Mouse (Mus musculus) kidney, postnatal 0 days (tissue): ENCODE results near the gene Ndufb7. TPM values are rescaled to one million over a fixed set of nuclear protein-coding genes. Genes with fewer than 3 reads are reported as not detected.
"Not testable (repeated sequence)": the region's sequence is repeated elsewhere in the genome, so short reads cannot be mapped to it uniquely, and the experiment has no call there.

Experiments
- ATAC-seq: fragments of 200-750 bp; cut with Nextera tagmentation; replicated peaks from 2 replicates; pipeline ENCODE4 v1.8.0; 2017; ENCODE audit warnings: low read depth, moderate number of reproducible peaks, moderate TSS enrichment, moderate library complexity; ENCODE audit not compliant: low FRiP score
- DNase-seq: peaks from one replicate; pipeline ENCODE4 v3.0.0-alpha.2; 2016; ENCODE audit warnings: low spot score
- H3K27ac ChIP-seq: fragments of 300-500 bp; sonication (generic); 2 replicates; pipeline ENCODE4 v1.5.1; 2014; ENCODE audit warnings: mild to moderate bottlenecking
- H3K27me3 ChIP-seq: fragments of 300-500 bp; sonication (generic); 2 replicates; pipeline ENCODE4 v1.6.1; 2014; ENCODE audit warnings: low read length, mixed read lengths; ENCODE audit not compliant: insufficient read depth
- H3K36me3 ChIP-seq: fragments of 300-500 bp; sonication (generic); 2 replicates; pipeline ENCODE4 v1.6.1; 2014; ENCODE audit warnings: low read length, mixed read lengths; ENCODE audit not compliant: insufficient read depth
- H3K4me1 ChIP-seq: fragments of 300-500 bp; sonication (generic); replicated peaks from 2 replicates; pipeline ENCODE4 v1.6.1; 2014; ENCODE audit warnings: antibody characterized with exemption, low read length, mixed read lengths; ENCODE audit not compliant: insufficient read depth
- H3K4me2 ChIP-seq: fragments of 300-500 bp; sonication (generic); 2 replicates; pipeline ENCODE4 v1.6.1; 2014; ENCODE audit warnings: mild to moderate bottlenecking, low read length, moderate library complexity, mixed read lengths
- H3K4me3 ChIP-seq: fragments of 300-500 bp; sonication (generic); replicated peaks from 2 replicates; pipeline ENCODE4 v1.5.1; 2014; ENCODE audit warnings: low read depth, low read length
- H3K9ac ChIP-seq: fragments of 300-500 bp; sonication (generic); 2 replicates; pipeline ENCODE4 v1.6.1; 2014; ENCODE audit warnings: low read depth, low read length
- H3K9me3 ChIP-seq: fragments of 300-500 bp; sonication (generic); replicated peaks from 2 replicates; pipeline ENCODE4 v1.6.1; 2016; ENCODE audit warnings: low read length, inconsistent platforms, mixed read lengths
- CTCF ChIP-seq: IDR thresholded peaks from 2 replicates; pipeline ENCODE4 v1.5.1; 2016; ENCODE audit warnings: antibody characterized with exemption, low read depth, mild to moderate bottlenecking, moderate library complexity
- WGBS: fragments of 180-500 bp; shearing (Covaris S2); extraction: QIAGEN DNeasy Blood & Tissue Kit; methylation state at CpG from one replicate; pipeline ENCODE4 v1.1.7; 2014; 5-methylcytosine and 5-hydroxymethylcytosine counted together
- polyA plus RNA-seq: library from polyadenylated mRNA; unstranded; fragments of >200 nt; fragmentation: Nextera tagmentation; extraction: Ambion mirVana; gene quantifications from 2 replicates; pipeline ENCODE4 v1.2.1, GENCODE M21; 2015

Gene Ndufb7
- 502 and 515 TPM in 2 replicates for polyA plus RNA-seq

DNA sequence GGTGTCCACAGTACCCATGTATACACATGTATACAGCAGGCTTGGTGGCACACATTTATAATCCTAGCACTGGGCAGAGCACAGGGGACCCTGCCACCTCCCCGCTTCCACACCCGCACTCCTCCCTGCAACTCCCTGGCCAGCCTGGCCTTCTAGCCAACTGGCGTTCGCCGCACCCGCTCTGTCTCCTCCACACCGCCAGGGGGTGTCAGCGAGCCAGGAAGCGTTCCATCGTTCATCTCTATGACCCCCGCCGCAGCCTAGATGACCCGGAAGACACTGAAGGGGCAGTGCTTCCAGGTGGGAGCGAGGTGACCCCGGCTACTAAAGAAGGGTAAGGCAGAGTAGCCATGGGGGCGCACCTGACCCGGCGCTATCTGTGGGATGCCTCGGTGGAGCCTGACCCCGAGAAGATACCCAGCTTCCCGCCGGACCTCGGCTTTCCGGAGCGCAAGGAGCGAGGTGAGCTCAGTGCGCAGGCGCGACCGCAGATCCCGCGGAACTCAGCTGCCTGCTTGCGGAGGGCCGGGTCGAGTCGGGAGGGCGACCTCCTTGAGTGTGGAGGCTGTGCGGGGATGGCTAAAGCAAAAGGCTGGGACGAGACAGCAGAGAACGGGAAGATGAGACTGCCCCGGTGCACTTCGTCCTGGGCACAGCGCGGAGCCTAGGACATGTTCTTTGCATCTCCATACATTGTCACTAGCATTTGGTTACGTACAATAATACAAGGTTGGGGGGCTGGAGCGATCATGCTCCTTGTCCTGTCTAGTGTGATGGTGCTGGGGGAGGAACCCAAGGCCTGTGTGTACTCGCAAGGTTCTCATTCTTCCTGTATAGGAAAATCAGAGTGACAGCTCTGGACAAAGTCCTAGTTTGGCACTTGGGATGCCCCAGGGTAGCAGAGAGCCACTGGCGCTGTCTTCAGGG, at the start of gene Ndufb7:
Gene Ndufb7 (plus strand): TSS at position 203 of the 927 bp plus-strand sequence.
- peaks cover 10% of the 10 kb centered on the region for H3K4me1 ChIP-seq
- TF ChIP-seq CTCF, result peak; percentile 98
- peak; percentile 93 for DNase-seq
- H3K27me3 ChIP-seq, result no peaks in the 10 kb centered on the region
- H3K36me3 ChIP-seq, result peaks cover 15% of the 10 kb centered on the region; the same call in 1 of the 2 replicates
- peak within 1 kb of the TSS; percentile 80 for H3K4me2 ChIP-seq
- WGBS, result under 1% methylated on average over 48 of the region's 48 CpGs
- H3K9me3 ChIP-seq, result no peaks in the 10 kb centered on the region
- H3K4me3 ChIP-seq, result peak within 1 kb of the TSS; percentile 88
- H3K27ac ChIP-seq, result peak within 1 kb of the TSS; percentile 84
- H3K9ac ChIP-seq, result peak within 1 kb of the TSS; percentile 77
- peak; percentile 85 for ATAC-seq

DNA sequence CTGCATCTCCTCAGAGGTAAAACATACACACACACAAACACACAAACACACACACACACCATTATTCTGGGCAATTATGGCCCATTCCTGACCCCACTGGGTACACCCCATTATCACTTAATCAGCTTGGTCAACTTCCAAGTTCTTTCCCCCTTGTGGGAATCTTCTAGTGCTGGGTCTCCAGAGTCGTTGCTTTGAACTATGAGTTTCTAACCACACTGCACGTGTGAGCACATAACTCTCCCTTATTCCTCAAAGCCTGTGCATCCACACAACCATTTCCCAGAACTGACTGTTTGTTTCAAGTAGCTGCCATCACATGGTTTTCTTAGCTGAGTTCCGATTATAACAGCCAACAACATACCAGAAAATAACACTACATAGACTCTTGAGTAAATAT, 46.0 kb upstream of the Ndufb7 start:
- no peaks in the 10 kb centered on the region for H3K36me3 ChIP-seq
- no peak overlapping the region for H3K9ac ChIP-seq
- no peak for TF ChIP-seq CTCF
- no peaks in the 10 kb centered on the region for H3K9me3 ChIP-seq
- no peak overlapping the region for H3K4me2 ChIP-seq
- DNase-seq (no peak), ATAC-seq (no peak)
- H3K27ac ChIP-seq, result no peak overlapping the region
- H3K27me3 ChIP-seq, result no peaks in the 10 kb centered on the region
- H3K4me1 ChIP-seq, result no peaks in the 10 kb centered on the region
- WGBS, result 73% methylated on average over 3 of the region's 3 CpGs
- no peak overlapping the region for H3K4me3 ChIP-seq

GRCm38 (mm10) chr8:83520907-83521306, 45.6 kb upstream of the Ndufb7 start:
- 72% methylated on average over 3 of the region's 3 CpGs for WGBS
- H3K36me3 ChIP-seq, result not testable (repeated sequence)

DNA sequence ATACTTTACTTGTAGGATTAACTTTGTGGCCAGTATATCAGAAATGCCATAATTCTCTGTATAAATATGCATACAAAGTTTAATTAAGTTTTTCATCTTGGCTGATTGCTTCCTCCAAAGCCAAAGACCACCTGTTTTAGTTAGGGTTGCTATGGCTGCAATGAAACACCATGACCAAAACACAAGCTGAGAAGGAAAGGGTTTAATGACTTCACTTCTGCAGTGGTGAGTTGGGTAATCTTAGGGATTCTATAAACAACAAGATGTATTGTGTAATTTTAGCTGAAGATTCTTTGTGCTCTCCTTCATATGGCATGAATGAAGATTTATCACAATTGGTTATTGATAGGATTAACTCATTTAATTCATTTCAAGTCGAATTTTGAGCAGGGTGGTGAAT, 45.2 kb upstream of the Ndufb7 start:
- Histone ChIP-seq H3K27ac (no peak overlapping the region), H3K4me2 (no peak overlapping the region), H3K9me3 (no peaks in the 10 kb centered on the region), H3K4me1 (no peaks in the 10 kb centered on the region), H3K27me3 (no peaks in the 10 kb centered on the region), H3K4me3 (no peak overlapping the region), H3K9ac (no peak overlapping the region), H3K36me3 (no peaks in the 10 kb centered on the region)
- DNase-seq (no peak), ATAC-seq (no peak)
- TF ChIP-seq CTCF, result no peak
- WGBS, result 44% methylated on average over 1 of the region's 1 CpGs

More at GRCm38 (mm10) chr8:83520907-83521306, 45.6 kb upstream of the Ndufb7 start:
- not testable (repeated sequence) for H3K27me3 ChIP-seq, H3K4me1 ChIP-seq, H3K9ac ChIP-seq, H3K4me3 ChIP-seq, H3K9me3 ChIP-seq, H3K4me2 ChIP-seq, H3K27ac ChIP-seq, ATAC-seq, DNase-seq

GRCm38 (mm10) chr8:83534802-83535201, 31.7 kb upstream of the Ndufb7 start:
- no peak overlapping the region for H3K9ac ChIP-seq
- no peaks in the 10 kb centered on the region for H3K9me3 ChIP-seq
- H3K4me1 ChIP-seq, result no peaks in the 10 kb centered on the region
- H3K27me3 ChIP-seq, result no peaks in the 10 kb centered on the region
- H3K36me3 ChIP-seq, result no peaks in the 10 kb centered on the region
- ATAC-seq (no peak), DNase-seq (no peak)
- H3K27ac ChIP-seq, result no peak overlapping the region
- no peak for TF ChIP-seq CTCF
- WGBS, result 80% methylated on average over 2 of the region's 2 CpGs
- no peak overlapping the region for H3K4me2 ChIP-seq
- no peak overlapping the region for H3K4me3 ChIP-seq

DNA sequence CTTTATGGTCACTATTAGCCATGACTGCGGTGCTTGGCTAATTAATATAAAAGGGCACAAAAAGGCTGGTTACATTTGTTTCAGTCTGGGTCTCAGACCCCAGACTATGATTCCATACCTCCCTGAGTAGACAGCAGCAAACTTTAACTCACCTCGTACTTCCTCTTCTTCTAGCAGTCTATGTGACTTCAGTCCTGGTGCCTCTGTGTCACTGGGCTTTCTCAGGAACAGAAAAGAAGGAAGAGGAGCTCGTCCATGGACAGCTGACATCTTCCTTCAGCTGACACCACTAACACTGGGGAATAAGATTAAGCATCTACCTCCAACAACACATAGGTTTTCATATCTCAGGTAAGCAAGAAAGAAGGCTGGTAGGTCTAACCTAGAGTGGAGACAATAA, 30.7 kb upstream of the Ndufb7 start, which contains the start of gene Olfr370:
Gene Olfr370 (plus strand): TSS at position 45 of the 400 bp plus-strand sequence.
- no peak within 1 kb of the TSS for H3K9ac ChIP-seq
- ATAC-seq (no peak), DNase-seq (no peak)
- no peak within 1 kb of the TSS for H3K4me2 ChIP-seq
- H3K36me3 ChIP-seq, result no peaks in the 10 kb centered on the region
- no peak for TF ChIP-seq CTCF
- no peak within 1 kb of the TSS for H3K4me3 ChIP-seq
- WGBS, result 79% methylated on average over 3 of the region's 3 CpGs
- no peaks in the 10 kb centered on the region for H3K4me1 ChIP-seq
- H3K27me3 ChIP-seq, result no peaks in the 10 kb centered on the region
- H3K9me3 ChIP-seq, result no peaks in the 10 kb centered on the region
- no peak within 1 kb of the TSS for H3K27ac ChIP-seq
